Mouse (Mus musculus) stomach, embryonic 15.5 days (tissue): ENCODE results near the gene Resf1. TPM values are rescaled to one million over a fixed set of nuclear protein-coding genes. Genes with fewer than 3 reads are reported as not detected.
"Not testable (repeated sequence)": the region's sequence is repeated elsewhere in the genome, so short reads cannot be mapped to it uniquely, and the experiment has no call there.

Source experiments
- ATAC-seq: fragments of 200-750 bp; cut with Nextera tagmentation; 2 replicates; pipeline ENCODE4 v1.8.0; 2017; ENCODE audit warnings: low read depth, moderate number of reproducible peaks, moderate TSS enrichment; ENCODE audit not compliant: insufficient read depth, low FRiP score
- H3K27ac ChIP-seq: fragments of 300-500 bp; sonication (generic); 2 replicates; pipeline ENCODE4 v1.5.1; 2015; ENCODE audit warnings: mild to moderate bottlenecking, inconsistent platforms
- H3K27me3 ChIP-seq: fragments of 300-500 bp; sonication (generic); replicated peaks from 2 replicates; pipeline ENCODE4 v1.6.1; 2015; ENCODE audit warnings: inconsistent platforms
- H3K36me3 ChIP-seq: fragments of 300-500 bp; sonication (generic); 2 replicates; pipeline ENCODE4 v1.6.1; 2015; ENCODE audit warnings: inconsistent platforms
- H3K4me1 ChIP-seq: fragments of 300-500 bp; sonication (generic); 2 replicates; pipeline ENCODE4 v1.6.1; 2015; ENCODE audit warnings: inconsistent platforms
- H3K4me2 ChIP-seq: fragments of 300-500 bp; sonication (generic); 2 replicates; pipeline ENCODE4 v1.6.1; 2015; ENCODE audit warnings: mild to moderate bottlenecking, inconsistent platforms
- H3K4me3 ChIP-seq: fragments of 300-500 bp; sonication (generic); replicated peaks from 2 replicates; pipeline ENCODE4 v1.5.1; 2015; ENCODE audit warnings: inconsistent platforms
- H3K9ac ChIP-seq: fragments of 300-500 bp; sonication (generic); 2 replicates; pipeline ENCODE4 v1.6.1; 2015; ENCODE audit warnings: inconsistent platforms
- H3K9me3 ChIP-seq: fragments of 300-500 bp; sonication (generic); 2 replicates; pipeline ENCODE4 v1.6.1; 2016; ENCODE audit warnings: inconsistent platforms
- WGBS: fragments of 180-500 bp; shearing (Covaris S2); methylation state at CpG from one replicate; pipeline ENCODE4 v1.1.7; 2015; 5-methylcytosine and 5-hydroxymethylcytosine counted together
- polyA plus RNA-seq: library from polyadenylated mRNA; unstranded; fragments of >200 nt; fragmentation: Nextera tagmentation; extraction: Ambion mirVana; gene quantifications from 2 replicates; pipeline ENCODE4 v1.2.1, GENCODE M21; 2015

Gene Resf1
- polyA plus RNA-seq, 1 experiment from 2014 or later, result 40.1 TPM

DNA sequence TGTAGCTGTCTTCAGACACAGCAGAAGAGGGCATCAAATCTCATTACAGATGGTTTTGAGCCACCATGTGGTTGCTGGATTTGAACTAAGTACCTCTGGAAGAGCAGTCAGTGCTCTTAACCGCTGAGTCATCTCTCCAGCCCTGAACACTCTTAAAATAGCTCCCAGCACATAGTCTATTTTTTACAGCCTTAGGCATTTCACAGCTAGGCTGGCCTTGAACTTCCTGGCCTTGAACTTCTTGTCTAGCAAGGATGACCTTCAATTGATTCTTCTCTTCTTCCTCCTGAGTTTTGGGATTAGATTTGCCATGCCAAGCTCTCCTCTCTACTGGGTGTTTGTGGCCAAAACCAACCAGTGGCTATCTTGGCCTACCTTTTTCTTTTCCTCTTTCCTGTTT, 2.6 kb downstream of the Resf1 start:
- H3K27ac ChIP-seq, result no peak overlapping the region
- no peaks in the 10 kb centered on the region for H3K27me3 ChIP-seq
- H3K4me3 ChIP-seq, result no peak overlapping the region
- no peaks in the 10 kb centered on the region for H3K9me3 ChIP-seq
- no peak for ATAC-seq
- no peak overlapping the region for H3K9ac ChIP-seq
- 80% methylated on average over 1 of the region's 1 CpGs for WGBS
- no peak overlapping the region for H3K4me2 ChIP-seq
- peaks cover 5% of the 10 kb centered on the region; the same call in 1 of the 2 replicates for H3K4me1 ChIP-seq
- H3K36me3 ChIP-seq, result peaks cover 2% of the 10 kb centered on the region; the same call in 1 of the 2 replicates

- no peak for ATAC-seq
- no peaks in the 10 kb centered on the region for H3K27me3 ChIP-seq
- H3K9me3 ChIP-seq, result no peaks in the 10 kb centered on the region
- H3K4me1 ChIP-seq, result peaks cover 5% of the 10 kb centered on the region; the same call in 1 of the 2 replicates
- H3K4me3 ChIP-seq, result no peak overlapping the region
- H3K9ac ChIP-seq, result no peak overlapping the region
- H3K4me2 ChIP-seq, result no peak overlapping the region
- no peak overlapping the region for H3K27ac ChIP-seq
- H3K36me3 ChIP-seq, result peaks cover 3% of the 10 kb centered on the region; the same call in 1 of the 2 replicates
- WGBS, result 64% methylated on average over 1 of the region's 1 CpGs
Observed at GRCm38 (mm10) chr6:149312221-149312620, 3.0 kb downstream of the Resf1 start.

DNA sequence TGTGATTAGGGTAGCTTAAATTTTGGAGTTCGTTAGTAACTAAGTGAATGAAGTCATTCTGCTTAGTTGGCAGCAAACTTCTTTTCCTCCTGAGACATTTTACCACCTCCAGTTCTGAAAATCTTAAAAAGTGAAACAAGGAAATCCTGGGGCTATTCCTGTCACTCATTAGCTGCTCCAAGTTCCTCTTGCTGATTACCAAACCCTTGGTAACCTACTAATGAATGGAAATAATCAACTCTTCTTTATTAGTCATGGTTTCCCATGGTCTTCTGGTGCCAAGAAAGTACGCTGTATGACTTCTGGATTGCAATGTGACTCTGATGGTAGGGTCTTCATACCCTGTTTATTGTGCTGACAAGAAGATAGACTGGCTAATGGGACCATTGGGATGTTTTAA, 5.7 kb downstream of the Resf1 start:
- Histone ChIP-seq H3K36me3 (peaks cover 10% of the 10 kb centered on the region), H3K27ac (no peak overlapping the region), H3K4me2 (no peak overlapping the region), H3K4me1 (peaks cover 5% of the 10 kb centered on the region; the same call in 1 of the 2 replicates), H3K4me3 (no peak overlapping the region), H3K27me3 (no peaks in the 10 kb centered on the region), H3K9ac (no peak overlapping the region), H3K9me3 (no peaks in the 10 kb centered on the region)
- no peak for ATAC-seq
- WGBS, result 94% methylated on average over 2 of the region's 2 CpGs

DNA sequence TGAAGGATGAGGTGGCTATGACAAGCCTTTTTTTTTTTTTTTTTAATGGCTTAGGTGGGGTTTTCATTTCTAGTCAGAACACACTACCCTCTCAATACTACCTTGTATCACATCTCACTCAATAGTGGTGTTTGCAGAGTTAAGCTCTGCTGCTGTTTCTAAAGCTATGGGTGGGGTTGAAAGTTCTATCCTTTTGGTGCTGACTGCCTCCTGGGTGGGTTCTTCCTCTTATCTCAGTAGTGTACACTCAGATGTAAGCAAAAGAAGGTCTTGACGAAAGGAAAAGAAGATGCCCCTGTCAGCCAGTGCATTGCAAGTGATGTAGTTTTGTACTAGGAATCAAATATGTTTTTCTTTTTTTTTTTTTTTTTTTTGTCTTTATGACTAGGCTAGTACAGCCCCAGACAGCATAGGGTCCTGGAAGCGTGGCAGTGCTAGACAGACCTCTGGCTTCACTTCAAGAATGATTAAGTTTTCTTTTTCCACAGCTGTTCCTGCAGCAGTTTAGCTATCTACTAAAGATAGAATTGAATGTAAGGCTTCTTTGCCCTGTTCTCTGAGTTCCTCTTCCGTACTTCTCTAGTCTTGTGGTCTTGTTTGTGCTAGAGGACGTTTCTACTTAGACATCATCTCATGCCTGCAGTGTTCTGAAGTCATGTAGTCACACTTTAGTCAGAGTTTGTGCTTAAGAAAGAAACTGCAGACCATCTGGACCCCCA, 14.5 kb downstream of the Resf1 start:
- ATAC-seq, result no peak
- H3K9ac ChIP-seq, result no peak overlapping the region
- no peak overlapping the region for H3K4me3 ChIP-seq
- whole genome bisulfite sequencing, result 76% methylated on average over 4 of the region's 4 CpGs
- H3K27me3 ChIP-seq, result no peaks in the 10 kb centered on the region
- H3K4me2 ChIP-seq, result no peak overlapping the region
- H3K36me3 ChIP-seq, result peaks cover 48% of the 10 kb centered on the region
- H3K27ac ChIP-seq, result no peak overlapping the region
- H3K4me1 ChIP-seq, result no peaks in the 10 kb centered on the region
- H3K9me3 ChIP-seq, result no peaks in the 10 kb centered on the region

GRCm38 (mm10) chr6:149324242-149324633, 15.0 kb downstream of the Resf1 start:
- peaks cover 48% of the 10 kb centered on the region for H3K36me3 ChIP-seq
- 94% methylated on average over 6 of the region's 6 CpGs for WGBS
- no peak for ATAC-seq
- no peak overlapping the region for H3K4me2 ChIP-seq
- no peaks in the 10 kb centered on the region for H3K27me3 ChIP-seq
- H3K9me3 ChIP-seq, result no peaks in the 10 kb centered on the region
- H3K27ac ChIP-seq, result no peak overlapping the region
- no peak overlapping the region for H3K9ac ChIP-seq
- no peak overlapping the region for H3K4me3 ChIP-seq
- H3K4me1 ChIP-seq, result no peaks in the 10 kb centered on the region

DNA sequence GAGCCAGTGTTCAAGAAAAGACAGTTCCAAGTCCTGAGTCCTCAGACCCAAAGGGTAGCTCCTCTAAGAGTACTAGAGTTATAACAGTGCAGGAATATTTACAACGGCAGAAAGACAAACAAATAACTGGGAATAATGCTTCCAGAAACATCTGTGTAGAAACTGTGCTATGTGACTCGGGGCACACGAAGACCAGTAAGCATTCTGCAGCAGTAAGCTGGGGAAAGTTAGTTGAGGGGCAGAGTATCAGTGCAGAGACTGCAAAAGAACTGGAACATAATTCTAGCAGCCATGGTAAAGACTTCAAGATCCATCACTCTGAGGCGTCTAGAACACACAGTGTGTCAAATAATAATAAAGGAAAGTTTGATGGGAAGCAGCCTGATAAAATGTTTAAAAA, 19.9 kb downstream of the Resf1 start:
- 88% methylated on average over 4 of the region's 4 CpGs for WGBS
- no peaks in the 10 kb centered on the region for H3K4me1 ChIP-seq
- H3K9me3 ChIP-seq, result no peaks in the 10 kb centered on the region
- ATAC-seq, result no peak
- peaks cover 45% of the 10 kb centered on the region for H3K36me3 ChIP-seq
- no peak overlapping the region for H3K4me2 ChIP-seq
- no peak overlapping the region for H3K4me3 ChIP-seq
- no peak overlapping the region for H3K27ac ChIP-seq
- no peaks in the 10 kb centered on the region for H3K27me3 ChIP-seq
- H3K9ac ChIP-seq, result no peak overlapping the region

- ATAC-seq, result no peak
- Histone ChIP-seq H3K27me3 (no peaks in the 10 kb centered on the region), H3K4me1 (no peaks in the 10 kb centered on the region), H3K4me2 (no peak overlapping the region), H3K27ac (no peak overlapping the region), H3K9ac (no peak overlapping the region), H3K4me3 (no peak overlapping the region), H3K36me3 (peaks cover 53% of the 10 kb centered on the region), H3K9me3 (no peaks in the 10 kb centered on the region)
- WGBS, result 75% methylated on average over 1 of the region's 1 CpGs
Observed at GRCm38 (mm10) chr6:149330332-149330731, 21.1 kb downstream of the Resf1 start.

DNA sequence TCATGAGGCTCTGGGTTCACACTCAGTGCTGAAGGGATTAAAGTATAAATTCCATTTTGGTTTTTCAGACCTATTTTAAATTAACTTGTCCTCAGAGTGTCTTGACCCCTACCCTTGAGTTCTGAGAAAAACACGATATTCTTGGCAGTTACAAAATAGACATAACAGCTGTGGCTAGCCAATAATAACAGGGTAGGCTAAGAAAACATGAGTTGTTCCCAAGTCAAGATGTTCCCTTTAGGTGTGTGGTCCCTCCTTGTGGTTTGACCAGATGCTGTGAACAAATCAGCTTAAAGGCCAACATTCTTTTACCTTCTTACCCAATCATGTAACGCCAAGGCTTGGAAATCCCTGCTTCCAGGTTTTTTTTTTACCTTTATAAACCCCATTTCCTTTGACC, 23.8 kb downstream of the Resf1 start:
- H3K4me2 ChIP-seq, result no peak overlapping the region

DNA sequence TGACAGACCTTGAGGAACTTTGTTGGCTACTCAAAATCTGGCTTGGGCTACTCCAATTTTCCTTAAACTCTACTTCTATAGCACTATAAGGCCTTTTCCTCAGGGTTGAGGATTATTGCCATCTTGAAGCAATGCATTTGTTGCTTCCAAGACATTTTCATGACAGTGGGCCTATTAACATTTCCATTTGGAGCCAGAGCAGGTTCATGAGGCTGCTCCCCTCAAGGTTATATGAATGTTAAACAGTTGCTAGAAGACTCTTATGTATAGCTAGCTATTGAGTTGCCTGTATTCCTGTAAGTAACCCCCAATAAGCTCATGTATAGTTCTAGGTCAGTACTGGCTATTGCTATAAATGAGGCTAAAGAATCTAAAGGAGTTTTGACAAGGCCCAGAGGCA, 28.8 kb downstream of the Resf1 start:
- Histone ChIP-seq H3K27ac (no peak overlapping the region), H3K4me3 (no peak overlapping the region), H3K9me3 (no peaks in the 10 kb centered on the region), H3K4me2 (no peak overlapping the region), H3K9ac (no peak overlapping the region), H3K27me3 (no peaks in the 10 kb centered on the region), H3K4me1 (no peaks in the 10 kb centered on the region), H3K36me3 (peaks cover 38% of the 10 kb centered on the region)
- no peak for ATAC-seq

More for the DNA sequence above, 23.8 kb downstream of the Resf1 start:
- Histone ChIP-seq H3K36me3 (peaks cover 47% of the 10 kb centered on the region), H3K4me3 (no peak overlapping the region), H3K9me3 (no peaks in the 10 kb centered on the region), H3K9ac (no peak overlapping the region), H3K27me3 (no peaks in the 10 kb centered on the region), H3K27ac (no peak overlapping the region), H3K4me1 (no peaks in the 10 kb centered on the region)
- WGBS, result 88% methylated on average over 2 of the region's 2 CpGs
- no peak for ATAC-seq

DNA sequence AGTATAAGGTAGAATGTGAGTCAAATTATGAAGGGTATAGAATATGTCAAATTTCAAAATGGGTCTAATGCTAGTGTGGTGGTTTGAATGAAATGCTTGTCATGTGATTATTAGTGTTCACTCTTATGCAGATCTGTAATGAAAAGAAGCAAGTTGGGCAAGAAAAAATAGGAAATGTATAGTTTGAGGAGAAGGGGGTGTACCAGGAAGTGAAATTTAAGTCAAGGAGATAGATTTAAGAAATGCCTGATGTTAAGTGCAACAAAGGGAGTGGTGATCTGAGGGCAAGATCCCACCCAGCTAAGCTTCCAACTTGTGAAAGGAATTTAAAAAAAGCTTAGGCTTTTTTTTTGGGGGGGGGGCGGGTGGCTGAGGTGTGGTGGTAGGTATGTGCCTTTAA, 29.4 kb downstream of the Resf1 start:
- Histone ChIP-seq H3K27me3 (no peaks in the 10 kb centered on the region), H3K9ac (no peak overlapping the region), H3K9me3 (no peaks in the 10 kb centered on the region), H3K36me3 (peaks cover 34% of the 10 kb centered on the region), H3K4me1 (no peaks in the 10 kb centered on the region), H3K4me3 (no peak overlapping the region), H3K27ac (no peak overlapping the region), H3K4me2 (no peak overlapping the region)
- ATAC-seq, result no peak
- 100% methylated on average over 1 of the region's 1 CpGs for WGBS

DNA sequence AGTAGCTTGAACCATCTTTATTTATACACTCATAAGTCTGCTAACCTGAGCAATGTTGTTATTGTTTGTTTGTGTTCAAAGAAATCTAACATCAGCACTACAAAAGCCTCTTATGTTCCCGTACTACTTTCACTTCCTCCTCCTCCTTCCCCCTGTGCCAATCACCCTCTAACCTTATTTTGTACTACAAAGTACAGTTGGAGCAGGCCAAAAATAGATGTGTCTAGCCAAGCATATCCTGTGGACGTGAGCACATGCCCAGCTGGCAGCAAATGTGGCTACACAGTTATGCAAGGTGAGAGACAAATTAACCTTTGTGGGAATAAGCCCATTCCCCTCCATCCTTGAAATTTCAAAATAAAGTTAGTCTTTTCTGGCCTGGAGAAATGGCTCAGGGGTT, 34.6 kb downstream of the Resf1 start:
- no peak overlapping the region for H3K4me3 ChIP-seq
- H3K9me3 ChIP-seq, result no peaks in the 10 kb centered on the region
- no peak overlapping the region for H3K9ac ChIP-seq
- no peak overlapping the region for H3K4me2 ChIP-seq
- no peaks in the 10 kb centered on the region for H3K4me1 ChIP-seq
- no peaks in the 10 kb centered on the region for H3K27me3 ChIP-seq
- WGBS, result 64% methylated on average over 2 of the region's 2 CpGs
- no peak for ATAC-seq
- H3K27ac ChIP-seq, result no peak overlapping the region
- 0 out of 2 replicates have a peak, but pooled peaks cover 4% of the 10 kb centered on the region for H3K36me3 ChIP-seq

DNA sequence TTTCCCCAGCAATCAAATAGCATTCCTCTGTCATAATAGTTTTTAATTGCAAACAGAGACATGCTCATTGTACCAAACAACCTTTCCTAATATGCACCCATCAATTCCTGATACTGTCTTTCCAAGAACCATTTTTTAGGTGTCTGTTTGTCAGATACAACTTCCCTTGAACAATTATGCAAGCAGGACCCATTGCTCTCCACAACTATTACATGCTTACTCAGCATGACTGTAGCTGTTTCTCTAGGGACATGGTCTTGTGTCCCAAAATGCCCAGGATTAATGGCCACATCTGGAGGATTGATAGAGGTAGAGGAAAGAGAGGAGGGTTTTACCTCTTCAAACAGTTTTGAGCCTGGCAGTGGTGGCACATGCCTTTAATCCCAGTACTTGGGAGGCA, 35.2 kb downstream of the Resf1 start:
- H3K27me3 ChIP-seq, result no peaks in the 10 kb centered on the region
- no peak overlapping the region for H3K4me2 ChIP-seq
- no peak for ATAC-seq
- H3K4me1 ChIP-seq, result no peaks in the 10 kb centered on the region
- H3K9me3 ChIP-seq, result no peaks in the 10 kb centered on the region
- no peak overlapping the region for H3K4me3 ChIP-seq
- no peak overlapping the region for H3K27ac ChIP-seq
- 0 out of 2 replicates have a peak, but pooled peaks cover 4% of the 10 kb centered on the region for H3K36me3 ChIP-seq
- no peak overlapping the region for H3K9ac ChIP-seq

DNA sequence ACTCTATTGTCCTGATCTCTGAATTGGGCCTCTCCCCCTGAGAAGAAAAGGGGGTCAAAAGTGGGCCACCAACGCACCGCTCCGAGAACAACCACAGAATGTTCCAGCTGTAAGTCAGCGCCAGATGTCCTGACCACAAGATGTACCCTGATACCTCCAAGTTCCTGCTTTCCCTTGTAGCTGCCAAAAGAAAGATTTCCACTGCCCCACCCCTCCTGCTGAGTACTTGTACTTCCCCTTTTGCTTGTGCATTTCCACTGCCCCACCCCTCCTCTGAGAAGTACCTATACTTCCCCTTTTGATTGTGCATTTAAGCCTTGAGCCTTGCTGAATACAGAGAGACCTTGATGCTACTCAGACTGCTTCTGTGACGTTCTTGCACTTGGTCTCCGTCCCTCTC, 39.0 kb downstream of the Resf1 start:
- 91% methylated on average over 6 of the region's 6 CpGs for WGBS
- not testable (repeated sequence) for H3K4me3 ChIP-seq, H3K27me3 ChIP-seq, H3K4me2 ChIP-seq, ATAC-seq, H3K4me1 ChIP-seq, H3K9me3 ChIP-seq, H3K36me3 ChIP-seq, H3K27ac ChIP-seq, H3K9ac ChIP-seq
